Mouse (Mus musculus): ENCODE results near the gene Jam2. TPM values are rescaled to one million over a fixed set of nuclear protein-coding genes. Genes with fewer than 3 reads are reported as not detected.

Jam2 gene
- polyA plus RNA-seq, 1 experiment from 2014 or later = 4.5 TPM

DNA sequence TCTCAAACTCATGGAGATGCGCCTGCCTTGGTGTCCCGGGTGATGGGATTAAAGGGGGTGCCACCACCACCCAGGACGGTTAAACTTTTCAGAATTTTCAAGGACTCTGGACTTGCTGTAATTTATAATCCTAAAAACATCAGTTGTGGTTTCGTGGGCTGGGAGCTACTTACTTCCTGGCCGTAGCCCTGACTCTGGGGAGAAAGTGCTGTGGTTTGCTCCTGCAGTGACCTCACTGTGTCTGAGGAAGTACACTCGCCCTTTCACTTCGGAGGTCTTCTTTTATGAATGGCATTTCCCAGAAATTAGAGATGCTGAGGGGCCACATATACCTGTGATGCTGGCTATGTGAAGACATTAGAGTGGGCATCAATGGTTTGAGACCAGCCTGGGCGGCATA, 40.6 kb downstream of the Jam2 start:
- H3K9me3 ChIP-seq = no peaks in the 10 kb centered on the region
- ATAC-seq (ENCODE audit: insufficient number of reproducible peaks, insufficient read depth, low FRiP score, low TSS enrichment, low read depth) = no peak
- 81% methylated on average over 8 of the region's 8 CpGs for WGBS
- no peak overlapping the region for H3K4me2 ChIP-seq
- H3K4me3 ChIP-seq (replicated peaks) = no peak overlapping the region
- H3K36me3 ChIP-seq = no peaks in the 10 kb centered on the region
- no peak overlapping the region for H3K9ac ChIP-seq (replicated peaks)
- H3K27ac ChIP-seq = no peak overlapping the region
- no peaks in the 10 kb centered on the region for H3K4me1 ChIP-seq (replicated peaks)
- no peaks in the 10 kb centered on the region for H3K27me3 ChIP-seq

DNA sequence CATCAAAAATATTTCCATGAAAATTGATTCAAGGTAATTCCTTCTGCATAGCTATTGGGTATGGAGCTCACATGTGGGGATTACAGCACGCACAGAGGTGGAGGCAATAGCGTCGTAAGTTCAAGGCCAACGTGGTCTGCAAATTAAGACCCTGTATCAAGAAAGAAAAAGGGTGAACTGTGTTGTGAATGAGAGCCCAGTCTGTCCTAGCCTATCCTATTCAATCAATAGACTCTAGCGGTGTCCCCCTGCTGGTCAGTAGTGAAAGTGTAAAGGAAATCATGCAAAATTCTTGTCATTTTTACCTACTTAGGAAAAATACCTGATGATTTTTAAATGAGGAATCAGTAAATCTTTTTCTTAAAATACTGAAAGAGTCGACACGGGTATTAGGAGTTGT, 43.5 kb downstream of the Jam2 start:
- no peak overlapping the region for H3K9ac ChIP-seq (replicated peaks)
- H3K4me3 ChIP-seq (replicated peaks) = no peak overlapping the region
- peaks cover 12% of the 10 kb centered on the region; the same call in 1 of the 2 replicates for H3K36me3 ChIP-seq
- 38% methylated on average over 7 of the region's 7 CpGs for WGBS
- no peak overlapping the region for H3K4me2 ChIP-seq
- H3K27me3 ChIP-seq = no peaks in the 10 kb centered on the region
- no peaks in the 10 kb centered on the region for H3K4me1 ChIP-seq (replicated peaks)
- no peak overlapping the region for H3K27ac ChIP-seq
- H3K9me3 ChIP-seq = no peaks in the 10 kb centered on the region
- ATAC-seq (ENCODE audit: insufficient number of reproducible peaks, insufficient read depth, low FRiP score, low TSS enrichment, low read depth) = no peak

DNA sequence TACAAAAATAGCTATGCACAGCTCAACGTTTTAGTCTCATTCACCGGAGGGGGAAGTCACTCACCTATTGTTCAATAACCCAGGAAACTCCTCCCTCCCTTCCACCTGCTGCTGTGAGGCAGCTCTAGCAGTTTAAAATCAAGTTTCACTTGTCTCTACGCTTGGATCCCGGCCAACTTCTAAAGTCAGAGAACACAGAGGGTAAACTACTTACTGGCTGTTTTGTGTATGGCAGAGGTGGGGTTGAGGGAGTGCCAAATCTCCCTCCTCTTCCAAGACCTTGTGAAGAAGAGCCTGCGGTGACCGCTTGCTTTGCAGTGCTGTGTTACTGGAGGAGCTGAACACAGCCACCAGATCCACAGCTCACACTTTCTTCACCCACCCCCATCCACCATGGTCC, 51.1 kb downstream of the Jam2 start:
- H3K4me2 ChIP-seq = no peak overlapping the region
- ATAC-seq (ENCODE audit: insufficient number of reproducible peaks, insufficient read depth, low FRiP score, low TSS enrichment, low read depth) = no peak
- WGBS = 82% methylated on average over 6 of the region's 6 CpGs
- no peaks in the 10 kb centered on the region for H3K9me3 ChIP-seq
- H3K4me3 ChIP-seq (replicated peaks) = no peak overlapping the region
- H3K27me3 ChIP-seq = no peaks in the 10 kb centered on the region
- peaks cover 77% of the 10 kb centered on the region for H3K36me3 ChIP-seq
- H3K4me1 ChIP-seq (replicated peaks) = no peaks in the 10 kb centered on the region
- no peak overlapping the region for H3K9ac ChIP-seq (replicated peaks)
- no peak overlapping the region for H3K27ac ChIP-seq

DNA sequence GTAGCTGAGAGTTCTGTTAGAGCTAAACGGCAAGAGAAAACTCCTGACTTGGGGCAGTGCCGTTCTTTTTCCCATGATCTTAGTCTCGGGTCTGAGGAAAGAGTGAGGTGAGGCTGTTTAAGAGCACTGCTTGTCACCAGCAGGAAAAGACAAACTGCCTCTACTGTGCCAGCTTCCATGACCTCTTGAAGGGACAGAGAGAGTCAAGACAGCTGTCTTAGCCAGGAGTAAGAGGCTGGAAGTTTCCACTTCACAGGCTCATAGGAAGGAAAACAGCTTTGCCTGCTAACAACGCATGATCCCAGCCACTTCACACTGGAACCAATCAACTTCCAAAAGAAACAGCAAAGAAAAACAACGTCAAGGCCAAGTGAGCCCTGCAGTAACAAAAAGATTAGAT, 57.8 kb downstream of the Jam2 start:
- ATAC-seq (ENCODE audit: insufficient number of reproducible peaks, insufficient read depth, low FRiP score, low TSS enrichment, low read depth) = no peak
- Histone ChIP-seq H3K9ac (replicated peaks) (no peak overlapping the region), H3K27me3 (no peaks in the 10 kb centered on the region), H3K27ac (no peak overlapping the region), H3K9me3 (no peaks in the 10 kb centered on the region), H3K4me3 (replicated peaks) (no peak overlapping the region), H3K4me2 (no peak overlapping the region), H3K36me3 (peaks cover 63% of the 10 kb centered on the region), H3K4me1 (replicated peaks) (peaks cover 12% of the 10 kb centered on the region)
- WGBS = 90% methylated on average over 5 of the region's 5 CpGs

DNA sequence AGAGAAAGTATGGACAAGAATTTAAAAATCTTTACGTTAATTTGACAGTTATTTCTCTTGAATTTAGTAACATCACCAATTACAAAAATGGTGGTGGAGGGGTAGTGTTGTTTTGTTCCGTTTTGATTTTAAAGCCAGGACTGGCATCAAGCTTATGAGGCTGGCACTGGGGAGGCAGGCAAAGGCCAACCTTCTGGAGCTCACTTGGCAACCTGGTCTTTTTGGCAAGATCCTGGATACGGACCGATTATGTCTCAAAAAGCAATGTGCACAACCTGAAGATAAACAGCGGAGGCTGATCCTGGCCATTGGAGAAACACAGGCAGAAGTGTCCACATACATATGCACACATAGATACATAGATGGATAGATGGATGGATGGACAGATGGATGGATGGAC, 58.8 kb downstream of the Jam2 start:
- Histone ChIP-seq H3K4me2 (no peak overlapping the region), H3K36me3 (peaks cover 53% of the 10 kb centered on the region), H3K9me3 (no peaks in the 10 kb centered on the region), H3K4me3 (replicated peaks) (no peak overlapping the region), H3K27me3 (no peaks in the 10 kb centered on the region), H3K4me1 (replicated peaks) (peaks cover 17% of the 10 kb centered on the region), H3K27ac (no peak overlapping the region), H3K9ac (replicated peaks) (no peak overlapping the region)
- 94% methylated on average over 5 of the region's 5 CpGs for WGBS
- ATAC-seq (ENCODE audit: insufficient number of reproducible peaks, insufficient read depth, low FRiP score, low TSS enrichment, low read depth) = no peak

DNA sequence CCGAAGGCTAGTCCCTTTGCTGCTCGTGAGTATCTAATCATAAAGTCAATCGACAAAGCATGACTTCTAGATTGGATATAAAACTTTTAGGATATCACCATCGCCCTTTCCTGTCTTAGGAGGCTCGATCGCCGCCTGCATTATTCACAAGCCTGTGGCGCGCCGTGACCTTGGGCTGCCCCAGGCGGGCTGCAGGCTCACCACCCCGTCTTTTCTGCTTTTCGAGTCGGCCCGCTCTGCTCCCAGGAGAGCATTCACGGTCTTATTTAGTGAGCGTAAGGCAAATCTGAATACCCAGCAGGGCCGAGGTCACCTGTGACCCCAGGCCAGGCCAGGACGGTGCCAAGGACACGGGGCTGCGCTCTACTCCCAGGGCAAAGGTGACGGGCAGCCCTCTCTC, 60.4 kb downstream of the Jam2 start:
- no peak for ATAC-seq (ENCODE audit: insufficient number of reproducible peaks, insufficient read depth, low FRiP score, low TSS enrichment, low read depth)
- Histone ChIP-seq H3K27me3 (no peaks in the 10 kb centered on the region), H3K4me1 (replicated peaks) (peaks cover 17% of the 10 kb centered on the region), H3K9ac (replicated peaks) (peak overlapping the region; percentile 97), H3K36me3 (peaks cover 44% of the 10 kb centered on the region), H3K9me3 (no peaks in the 10 kb centered on the region), H3K4me3 (replicated peaks) (peak overlapping the region; percentile 86), H3K27ac (peak overlapping the region; percentile 98), H3K4me2 (peak overlapping the region; percentile 70)
- WGBS = under 1% methylated on average over 22 of the region's 22 CpGs

DNA sequence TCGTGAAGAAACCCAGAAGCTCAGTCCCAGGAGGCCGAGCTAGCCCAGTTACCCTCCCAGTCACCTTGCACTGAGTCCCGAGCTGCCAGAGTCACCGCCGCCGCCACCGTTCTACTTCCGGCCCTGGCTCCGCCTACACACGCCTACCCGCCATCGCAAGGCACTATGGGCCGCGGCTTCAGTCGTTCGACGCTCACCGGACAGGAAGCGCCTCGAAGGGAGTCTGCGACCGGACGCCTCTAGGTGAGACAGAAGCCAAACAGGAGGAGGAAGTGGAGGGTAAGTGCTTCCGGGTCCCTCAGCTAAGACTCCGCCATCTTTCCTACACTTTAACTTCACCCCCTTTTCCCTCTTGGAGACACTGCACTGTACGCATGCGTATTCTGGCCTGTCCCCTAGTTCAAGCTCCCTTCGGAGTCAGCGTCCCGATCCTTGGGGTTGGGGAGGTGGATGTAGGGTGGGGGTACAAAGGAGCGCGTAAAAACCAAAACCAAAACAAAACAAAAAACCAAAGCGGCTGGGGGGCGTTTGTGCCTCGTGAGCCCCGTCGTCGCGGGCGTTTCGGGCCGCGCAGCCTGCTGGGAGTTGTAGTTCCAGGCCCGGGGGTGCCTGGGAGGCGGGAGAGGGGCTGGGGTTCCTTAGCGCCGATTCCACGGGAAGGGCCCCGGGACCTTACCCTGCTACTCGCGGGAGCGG, 61.0 kb downstream of the Jam2 start, which contains the start of gene Gabpa:
Gene Gabpa (plus strand): TSS at position 181 of the 696 bp plus-strand sequence.
- under 1% methylated on average over 52 of the region's 52 CpGs for WGBS
- peak; percentile 95 for ATAC-seq (ENCODE audit: insufficient number of reproducible peaks, insufficient read depth, low FRiP score, low TSS enrichment, low read depth)
- H3K36me3 ChIP-seq = peaks cover 41% of the 10 kb centered on the region
- peak within 1 kb of the TSS; percentile 86 for H3K4me3 ChIP-seq (replicated peaks)
- H3K27me3 ChIP-seq = no peaks in the 10 kb centered on the region
- peak within 1 kb of the TSS; percentile 97 for H3K9ac ChIP-seq (replicated peaks)
- peak within 1 kb of the TSS; percentile 70 for H3K4me2 ChIP-seq
- peaks cover 17% of the 10 kb centered on the region for H3K4me1 ChIP-seq (replicated peaks)
- H3K27ac ChIP-seq = peak within 1 kb of the TSS; percentile 98
- no peaks in the 10 kb centered on the region for H3K9me3 ChIP-seq

DNA sequence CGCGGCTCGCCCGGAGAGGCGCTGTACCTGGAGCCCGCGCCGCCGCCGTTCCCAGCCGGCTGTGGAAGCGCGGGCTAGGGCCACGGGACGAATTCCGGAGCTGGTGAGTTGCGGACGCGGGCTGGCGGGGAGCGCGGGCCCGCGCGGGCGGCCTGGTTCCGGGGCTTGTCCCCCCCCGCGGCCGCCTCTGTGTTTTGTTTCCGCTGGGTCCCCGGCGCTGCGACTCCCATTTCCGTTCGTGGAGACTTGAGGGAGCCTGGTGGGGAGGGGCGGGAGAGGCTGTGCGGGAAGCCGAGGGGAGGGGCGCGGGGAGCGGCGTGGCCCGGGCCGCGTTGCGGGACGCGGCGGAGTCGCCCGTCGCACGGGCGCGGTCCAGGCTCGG, 61.5 kb downstream of the Jam2 start, which contains the start of gene Atp5j:
Gene Atp5j (minus strand): TSS at position 185 of the 382 bp plus-strand sequence.
- under 1% methylated on average over 56 of the region's 57 CpGs for WGBS
- Histone ChIP-seq H3K9me3 (no peaks in the 10 kb centered on the region), H3K36me3 (peaks cover 39% of the 10 kb centered on the region), H3K4me2 (peak within 1 kb of the TSS; percentile 70), H3K4me3 (replicated peaks) (peak within 1 kb of the TSS; percentile 86), H3K27ac (peak within 1 kb of the TSS; percentile 98), H3K9ac (replicated peaks) (peak within 1 kb of the TSS; percentile 97), H3K27me3 (no peaks in the 10 kb centered on the region), H3K4me1 (replicated peaks) (peaks cover 17% of the 10 kb centered on the region)
- ATAC-seq (ENCODE audit: insufficient number of reproducible peaks, insufficient read depth, low FRiP score, low TSS enrichment, low read depth) = peak; percentile 47

DNA sequence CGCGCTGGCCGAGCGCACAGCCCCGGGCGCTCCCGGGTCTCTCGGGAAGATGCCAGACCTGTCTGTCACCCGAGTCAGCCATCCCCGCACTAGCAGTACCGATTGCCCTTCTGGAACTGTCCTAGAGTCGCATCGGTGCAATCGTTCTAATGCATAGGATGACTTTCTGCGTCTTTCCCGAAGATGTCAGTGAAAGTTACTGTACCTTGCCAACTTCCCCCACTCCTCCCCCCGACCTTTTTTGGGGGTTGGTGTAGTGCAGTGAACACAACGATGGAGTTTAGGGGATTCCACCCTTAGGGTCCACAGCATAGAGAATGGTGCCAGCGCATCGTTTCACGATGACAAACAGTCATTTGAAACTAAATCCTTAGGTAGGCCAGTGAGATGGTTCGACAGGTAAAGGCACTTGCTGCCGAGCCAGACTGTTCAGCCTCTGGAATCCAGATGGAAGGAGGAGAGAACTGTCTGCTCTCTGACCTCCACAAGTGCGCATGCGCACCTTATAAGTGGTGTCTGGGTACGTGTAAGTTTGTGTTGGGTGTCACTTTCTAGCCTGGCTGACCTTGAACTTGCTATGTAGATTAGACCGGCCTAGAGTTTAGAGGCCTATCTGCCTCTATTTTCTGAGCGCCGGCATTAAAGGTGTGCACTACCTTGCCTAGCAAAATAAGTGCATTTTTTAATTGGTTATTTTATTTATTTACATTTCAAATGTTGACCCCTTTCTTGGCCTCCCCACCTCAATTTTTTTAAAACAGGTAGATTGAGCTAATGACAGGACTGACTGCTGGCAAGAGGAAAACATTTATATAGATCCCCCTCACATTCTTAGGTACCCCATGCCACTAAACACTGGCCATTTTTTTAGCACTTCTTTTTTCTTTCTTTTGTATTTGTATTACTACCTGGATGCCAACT, 62.2 kb downstream of the Jam2 start:
- H3K27ac ChIP-seq = peak overlapping the region; percentile 98
- H3K27me3 ChIP-seq = no peaks in the 10 kb centered on the region
- peak; percentile 56 for ATAC-seq (ENCODE audit: insufficient number of reproducible peaks, insufficient read depth, low FRiP score, low TSS enrichment, low read depth)
- H3K36me3 ChIP-seq = peaks cover 38% of the 10 kb centered on the region
- peak overlapping the region; percentile 70 for H3K4me2 ChIP-seq
- WGBS = 7% methylated on average over 29 of the region's 29 CpGs
- H3K9ac ChIP-seq (replicated peaks) = peak overlapping the region; percentile 97
- peaks cover 17% of the 10 kb centered on the region for H3K4me1 ChIP-seq (replicated peaks)
- no peaks in the 10 kb centered on the region for H3K9me3 ChIP-seq
- peak overlapping the region; percentile 86 for H3K4me3 ChIP-seq (replicated peaks)

DNA sequence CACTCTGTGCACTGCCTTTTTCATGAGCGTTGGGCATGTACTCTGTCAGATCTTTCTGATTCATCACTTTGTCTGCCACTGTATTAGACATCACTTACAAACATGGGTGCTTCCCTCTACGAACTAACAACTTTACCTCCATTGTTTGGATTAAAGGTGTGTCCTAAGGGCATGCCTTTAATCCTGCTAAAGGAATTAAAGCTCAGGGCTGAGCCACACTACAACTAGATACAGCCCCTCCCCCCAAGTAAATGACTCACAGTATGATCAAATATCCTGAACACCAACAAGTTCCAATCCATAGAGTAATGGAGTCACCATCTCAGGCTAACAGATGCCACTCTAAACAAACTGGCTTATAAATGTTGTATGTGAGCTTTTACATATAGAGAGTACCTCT, 64.7 kb downstream of the Jam2 start:
- Histone ChIP-seq H3K9me3 (no peaks in the 10 kb centered on the region), H3K4me1 (replicated peaks) (peaks cover 17% of the 10 kb centered on the region), H3K27ac (no peak overlapping the region), H3K4me3 (replicated peaks) (no peak overlapping the region), H3K36me3 (peaks cover 32% of the 10 kb centered on the region), H3K9ac (replicated peaks) (no peak overlapping the region), H3K4me2 (no peak overlapping the region), H3K27me3 (no peaks in the 10 kb centered on the region)
- no peak for ATAC-seq (ENCODE audit: insufficient number of reproducible peaks, insufficient read depth, low FRiP score, low TSS enrichment, low read depth)
- WGBS = 86% methylated on average over 2 of the region's 2 CpGs

DNA sequence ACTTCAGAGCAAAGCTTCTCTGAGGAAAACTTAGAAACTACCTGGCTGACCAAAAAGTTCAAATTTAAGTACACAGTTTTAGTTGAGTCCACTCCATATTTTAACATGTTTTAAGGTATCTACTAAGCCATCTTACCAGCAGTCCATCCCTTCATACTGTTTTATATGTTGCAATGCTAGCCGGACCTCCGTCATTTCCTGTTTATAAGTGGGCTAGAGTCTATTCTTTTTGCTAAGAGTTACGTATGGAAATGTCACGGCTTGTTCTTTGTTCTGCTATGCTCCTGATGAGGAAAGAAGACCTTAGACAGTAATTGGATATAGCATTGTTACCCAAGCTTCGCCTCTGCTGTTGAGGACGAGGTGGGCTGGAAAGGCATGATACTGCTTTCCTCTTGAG, 79.6 kb downstream of the Jam2 start:
- no peak overlapping the region for H3K4me3 ChIP-seq (replicated peaks)
- H3K4me2 ChIP-seq = no peak overlapping the region
- 95% methylated on average over 6 of the region's 6 CpGs for WGBS
- no peak overlapping the region for H3K27ac ChIP-seq
- ATAC-seq (ENCODE audit: insufficient number of reproducible peaks, insufficient read depth, low FRiP score, low TSS enrichment, low read depth) = no peak
- H3K9ac ChIP-seq (replicated peaks) = no peak overlapping the region
- H3K9me3 ChIP-seq = no peaks in the 10 kb centered on the region
- no peaks in the 10 kb centered on the region for H3K27me3 ChIP-seq
- H3K36me3 ChIP-seq = peaks cover 81% of the 10 kb centered on the region
- no peaks in the 10 kb centered on the region for H3K4me1 ChIP-seq (replicated peaks)

All from limb, embryonic 12.5 days (tissue).